Mouse (Mus musculus) embryonic facial prominence, embryonic 15.5 days (tissue): ENCODE results near the gene Pkp1. TPM values are rescaled to one million over a fixed set of nuclear protein-coding genes. Genes with fewer than 3 reads are reported as not detected.

ENCODE experiments used
- ATAC-seq: fragments of 200-750 bp; cut with Nextera tagmentation; 2 replicates; pipeline ENCODE4 v1.8.0; 2017; ENCODE audit warnings: low read depth, moderate TSS enrichment; ENCODE audit not compliant: insufficient number of reproducible peaks, low FRiP score, low TSS enrichment
- H3K27ac ChIP-seq: fragments of 300-500 bp; sonication (generic); replicated peaks from 2 replicates; pipeline ENCODE4 v1.5.1; 2015; ENCODE audit warnings: mild to moderate bottlenecking, inconsistent platforms
- H3K27me3 ChIP-seq: fragments of 300-500 bp; sonication (generic); 2 replicates; pipeline ENCODE4 v1.6.1; 2015; ENCODE audit warnings: inconsistent platforms
- H3K36me3 ChIP-seq: fragments of 300-500 bp; sonication (generic); 2 replicates; pipeline ENCODE4 v1.6.1; 2015; ENCODE audit warnings: mild to moderate bottlenecking, inconsistent platforms
- H3K4me1 ChIP-seq: fragments of 300-500 bp; sonication (generic); 2 replicates; pipeline ENCODE4 v1.6.1; 2015; ENCODE audit warnings: inconsistent platforms
- H3K4me2 ChIP-seq: fragments of 300-500 bp; sonication (generic); replicated peaks from 2 replicates; pipeline ENCODE4 v1.6.1; 2015; ENCODE audit warnings: mild to moderate bottlenecking, inconsistent platforms
- H3K4me3 ChIP-seq: fragments of 300-500 bp; sonication (generic); replicated peaks from 2 replicates; pipeline ENCODE4 v1.5.1; 2015; ENCODE audit warnings: mild to moderate bottlenecking, inconsistent platforms
- H3K9ac ChIP-seq: fragments of 300-500 bp; sonication (generic); 2 replicates; pipeline ENCODE4 v1.6.1; 2015; ENCODE audit warnings: inconsistent platforms
- H3K9me3 ChIP-seq: fragments of 300-500 bp; sonication (generic); replicated peaks from 2 replicates; pipeline ENCODE4 v1.6.1; 2016; ENCODE audit warnings: inconsistent platforms
- WGBS: fragments of 180-500 bp; shearing (Covaris S2); methylation state at CpG from one replicate; pipeline ENCODE4 v1.1.7; 2015; 5-methylcytosine and 5-hydroxymethylcytosine counted together
- polyA plus RNA-seq: library from polyadenylated mRNA; unstranded; fragments of >200 nt; fragmentation: Nextera tagmentation; extraction: Ambion mirVana; gene quantifications from 2 replicates; pipeline ENCODE4 v1.2.1, GENCODE M21; 2015

Pkp1 gene
- 67.2 and 67.5 TPM in 2 replicates for polyA plus RNA-seq

DNA sequence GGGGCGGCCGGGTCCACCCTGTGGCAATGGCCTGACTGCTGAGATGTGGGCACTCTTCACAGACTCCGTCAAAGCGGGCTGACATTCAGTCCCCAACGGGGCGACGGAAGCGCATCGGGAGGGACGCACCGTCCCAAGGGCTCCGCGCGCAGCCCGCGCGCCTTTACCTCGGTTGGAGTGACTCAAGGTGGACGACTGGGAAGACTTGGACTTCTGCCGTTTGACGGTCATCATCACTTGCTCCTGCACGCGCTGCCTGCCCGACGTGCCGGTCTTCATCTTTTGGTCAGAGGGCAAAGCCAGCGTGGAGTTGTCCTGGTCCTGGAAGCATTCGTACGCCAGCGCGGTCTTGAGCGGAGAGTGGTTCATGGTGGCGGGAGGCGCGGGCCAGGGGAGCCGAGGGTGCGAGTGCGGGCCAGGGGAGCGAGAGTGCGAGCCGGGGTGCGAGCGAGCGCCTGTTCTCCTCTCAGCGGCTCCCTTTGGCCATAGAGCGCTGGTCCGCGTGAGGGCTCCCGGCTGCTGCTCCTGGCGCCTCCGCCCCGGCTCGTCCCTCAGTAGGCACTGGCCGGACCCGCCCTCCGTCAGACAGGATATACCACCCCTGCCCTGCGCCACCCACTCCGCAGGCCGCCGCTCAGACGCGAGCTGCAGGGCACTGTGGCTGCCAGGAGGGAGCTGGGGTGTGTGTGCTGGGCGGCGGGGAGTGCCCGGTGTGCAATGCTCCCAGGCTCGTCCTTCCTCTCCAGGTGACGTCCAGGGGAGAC, at the start of gene Pkp1:
Gene Pkp1 (minus strand): TSS at position 564 of the 764 bp plus-strand sequence.
- Histone ChIP-seq H3K4me3 (peak within 1 kb of the TSS; percentile 45), H3K4me2 (peak within 1 kb of the TSS; percentile 54), H3K27me3 (peaks cover 74% of the 10 kb centered on the region), H3K36me3 (no peaks in the 10 kb centered on the region), H3K9ac (peak within 1 kb of the TSS; percentile 18), H3K27ac (peak within 1 kb of the TSS; percentile 63), H3K9me3 (no peaks in the 10 kb centered on the region), H3K4me1 (peaks cover 13% of the 10 kb centered on the region; the same call in 1 of the 2 replicates)
- under 1% methylated on average over 64 of the region's 67 CpGs for WGBS
- ATAC-seq, result peak; percentile 72; the same call in 1 of the 2 replicates

GRCm38 (mm10) chr1:135967739-135968138, 48.7 kb upstream of the Pkp1 start:
- H3K27me3 ChIP-seq, result no peaks in the 10 kb centered on the region
- no peak for ATAC-seq
- H3K4me3 ChIP-seq, result no peak overlapping the region
- no peak overlapping the region for H3K27ac ChIP-seq
- no peaks in the 10 kb centered on the region for H3K36me3 ChIP-seq
- H3K4me1 ChIP-seq, result no peaks in the 10 kb centered on the region
- 74% methylated on average over 4 of the region's 4 CpGs for WGBS
- H3K9me3 ChIP-seq, result no peaks in the 10 kb centered on the region
- H3K9ac ChIP-seq, result no peak overlapping the region
- no peak overlapping the region for H3K4me2 ChIP-seq

GRCm38 (mm10) chr1:135964561-135964960, 45.6 kb upstream of the Pkp1 start:
- H3K4me3 ChIP-seq, result no peak overlapping the region
- no peak overlapping the region for H3K27ac ChIP-seq
- ATAC-seq, result no peak
- no peak overlapping the region for H3K9ac ChIP-seq
- no peaks in the 10 kb centered on the region for H3K27me3 ChIP-seq
- WGBS, result 58% methylated on average over 11 of the region's 11 CpGs
- no peak overlapping the region for H3K4me2 ChIP-seq
- no peaks in the 10 kb centered on the region for H3K4me1 ChIP-seq
- no peaks in the 10 kb centered on the region for H3K9me3 ChIP-seq
- H3K36me3 ChIP-seq, result no peaks in the 10 kb centered on the region

GRCm38 (mm10) chr1:135963177-135963576, 44.2 kb upstream of the Pkp1 start:
- Histone ChIP-seq H3K4me1 (no peaks in the 10 kb centered on the region), H3K9me3 (no peaks in the 10 kb centered on the region), H3K27ac (no peak overlapping the region), H3K9ac (no peak overlapping the region), H3K36me3 (no peaks in the 10 kb centered on the region), H3K4me3 (no peak overlapping the region), H3K27me3 (no peaks in the 10 kb centered on the region), H3K4me2 (no peak overlapping the region)
- no peak for ATAC-seq
- WGBS, result 62% methylated on average over 5 of the region's 5 CpGs

DNA sequence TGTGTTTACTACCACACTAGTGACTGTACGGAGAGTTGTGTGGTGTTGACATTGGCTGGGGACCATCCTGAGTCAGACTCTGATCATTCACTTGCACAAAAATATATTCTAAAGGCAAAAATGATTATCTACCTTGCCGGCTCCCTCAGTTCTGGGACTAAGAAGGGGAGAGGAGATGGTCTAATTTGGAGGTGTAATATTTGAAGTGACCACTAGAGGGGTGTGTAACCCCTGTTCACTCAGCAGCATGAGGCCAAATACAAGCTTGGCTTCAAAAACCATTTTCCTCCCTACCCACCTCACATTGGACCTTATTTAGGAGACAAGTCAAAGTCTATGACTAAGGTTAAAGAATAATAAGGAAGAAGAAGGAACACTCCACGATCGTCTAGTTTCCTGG, 39.5 kb upstream of the Pkp1 start:
- Histone ChIP-seq H3K9ac (no peak overlapping the region), H3K9me3 (no peaks in the 10 kb centered on the region), H3K4me3 (no peak overlapping the region), H3K4me2 (no peak overlapping the region), H3K36me3 (no peaks in the 10 kb centered on the region), H3K27me3 (no peaks in the 10 kb centered on the region), H3K27ac (no peak overlapping the region), H3K4me1 (no peaks in the 10 kb centered on the region)
- ATAC-seq, result no peak
- WGBS, result 44% methylated on average over 4 of the region's 4 CpGs

GRCm38 (mm10) chr1:135948871-135949270, 29.9 kb upstream of the Pkp1 start:
- WGBS, result 44% methylated on average over 2 of the region's 2 CpGs
- Histone ChIP-seq H3K9ac (no peak overlapping the region), H3K4me2 (no peak overlapping the region), H3K9me3 (no peaks in the 10 kb centered on the region), H3K36me3 (no peaks in the 10 kb centered on the region), H3K27ac (no peak overlapping the region), H3K4me3 (no peak overlapping the region), H3K4me1 (peaks cover 11% of the 10 kb centered on the region), H3K27me3 (no peaks in the 10 kb centered on the region)
- ATAC-seq, result peak; percentile 62

DNA sequence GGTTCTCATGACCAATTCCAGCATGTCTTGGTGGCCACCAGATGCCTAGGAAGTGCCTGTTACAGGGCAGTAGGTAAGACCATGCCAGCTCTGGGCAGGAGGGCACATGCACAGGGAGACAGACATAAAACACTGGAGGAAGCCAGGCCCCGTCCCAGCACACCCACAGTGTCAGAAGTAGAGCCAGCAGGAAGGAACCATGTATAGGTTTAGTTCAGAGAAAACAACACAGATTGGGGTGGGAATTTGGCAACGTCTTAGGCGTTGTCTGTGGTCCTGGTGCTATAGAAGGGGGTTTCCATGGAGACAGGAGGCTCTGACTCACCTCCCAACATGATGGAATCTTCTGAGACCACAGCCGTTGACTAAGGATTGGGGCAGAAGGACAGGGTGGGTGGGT, 27.2 kb upstream of the Pkp1 start:
- ATAC-seq, result no peak
- H3K9ac ChIP-seq, result no peak overlapping the region
- H3K4me1 ChIP-seq, result peaks cover 18% of the 10 kb centered on the region
- 58% methylated on average over 4 of the region's 4 CpGs for WGBS
- no peak overlapping the region for H3K4me2 ChIP-seq
- no peaks in the 10 kb centered on the region for H3K9me3 ChIP-seq
- H3K36me3 ChIP-seq, result no peaks in the 10 kb centered on the region
- no peak overlapping the region for H3K4me3 ChIP-seq
- H3K27me3 ChIP-seq, result no peaks in the 10 kb centered on the region
- no peak overlapping the region for H3K27ac ChIP-seq

DNA sequence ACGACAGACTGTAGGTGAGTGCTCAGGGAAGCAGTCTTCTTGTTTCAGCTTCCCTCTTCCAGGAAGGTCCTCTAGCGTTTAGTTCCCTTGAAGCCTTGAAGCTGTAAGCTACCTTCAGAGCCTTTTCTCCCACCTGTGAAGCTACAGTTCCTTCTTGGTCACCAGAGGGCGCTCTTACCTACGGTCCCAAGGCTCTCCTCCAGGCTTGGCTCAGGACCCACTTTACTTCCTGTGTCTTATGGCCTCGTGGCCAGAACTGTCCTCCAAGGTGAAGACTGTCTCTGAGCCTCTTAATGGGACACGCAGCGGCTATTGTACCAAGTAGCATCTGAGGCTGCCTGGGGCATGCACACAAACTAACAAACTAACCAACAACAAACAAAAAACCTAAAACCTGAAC, 26.7 kb upstream of the Pkp1 start:
- 16% methylated on average over 7 of the region's 7 CpGs for WGBS
- Histone ChIP-seq H3K9ac (no peak overlapping the region), H3K27me3 (no peaks in the 10 kb centered on the region), H3K4me2 (no peak overlapping the region), H3K4me1 (peaks cover 19% of the 10 kb centered on the region), H3K4me3 (no peak overlapping the region), H3K27ac (no peak overlapping the region), H3K36me3 (no peaks in the 10 kb centered on the region), H3K9me3 (no peaks in the 10 kb centered on the region)
- ATAC-seq, result no peak

DNA sequence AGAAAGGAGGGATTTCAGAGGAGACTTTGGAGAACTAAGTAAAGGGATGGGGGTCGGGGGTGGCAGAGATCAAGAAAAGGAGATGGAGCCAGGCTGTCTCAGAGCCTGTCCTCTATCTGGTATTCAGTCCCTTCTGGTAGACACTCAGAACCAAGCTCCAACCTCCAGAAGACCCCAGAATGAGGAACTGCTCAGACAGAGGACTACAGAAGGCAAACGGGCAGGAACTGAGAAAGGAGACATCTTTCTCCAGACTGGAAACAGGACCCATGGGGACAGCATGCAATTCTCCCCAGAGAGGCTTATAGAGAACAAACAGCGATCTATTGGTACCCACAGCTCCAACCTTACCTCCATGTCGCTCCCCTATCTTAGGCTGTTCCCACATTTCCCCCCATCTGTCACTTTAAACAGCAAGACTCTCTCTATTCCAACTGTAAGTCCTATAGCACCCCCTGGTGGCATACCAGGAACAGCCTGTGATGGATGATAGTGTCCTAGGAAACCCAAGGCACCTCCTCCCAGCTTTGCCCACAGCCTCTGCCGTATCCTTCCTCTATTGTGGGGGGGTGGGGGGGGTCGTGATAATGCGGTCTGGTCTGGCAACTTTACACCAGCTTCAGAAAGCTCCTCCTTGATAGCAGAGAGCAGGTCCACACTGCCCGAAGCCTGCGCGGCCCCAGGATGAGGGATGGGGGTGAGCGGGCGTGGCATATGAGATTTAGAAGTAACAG, 25.7 kb upstream of the Pkp1 start:
- peak overlapping the region; percentile 15; the same call in 1 of the 2 replicates for H3K4me2 ChIP-seq
- H3K4me3 ChIP-seq, result no peak overlapping the region
- no peak overlapping the region for H3K27ac ChIP-seq
- H3K27me3 ChIP-seq, result no peaks in the 10 kb centered on the region
- WGBS, result 41% methylated on average over 12 of the region's 12 CpGs
- no peaks in the 10 kb centered on the region for H3K9me3 ChIP-seq
- H3K4me1 ChIP-seq, result peaks cover 19% of the 10 kb centered on the region
- ATAC-seq, result no peak
- no peaks in the 10 kb centered on the region for H3K36me3 ChIP-seq
- H3K9ac ChIP-seq, result no peak overlapping the region

- Histone ChIP-seq H3K27me3 (no peaks in the 10 kb centered on the region), H3K9ac (no peak overlapping the region), H3K4me1 (peaks cover 19% of the 10 kb centered on the region), H3K4me3 (no peak overlapping the region), H3K36me3 (no peaks in the 10 kb centered on the region), H3K27ac (no peak overlapping the region), H3K9me3 (no peaks in the 10 kb centered on the region), H3K4me2 (no peak overlapping the region)
- 86% methylated on average over 2 of the region's 2 CpGs for WGBS
- no peak for ATAC-seq
Measured at GRCm38 (mm10) chr1:135943713-135944112, 24.7 kb upstream of the Pkp1 start.

- no peaks in the 10 kb centered on the region for H3K27me3 ChIP-seq
- no peaks in the 10 kb centered on the region for H3K36me3 ChIP-seq
- H3K4me2 ChIP-seq, result no peak overlapping the region
- WGBS, result 27% methylated on average over 7 of the region's 7 CpGs
- peaks cover 19% of the 10 kb centered on the region for H3K4me1 ChIP-seq
- no peaks in the 10 kb centered on the region for H3K9me3 ChIP-seq
- ATAC-seq, result no peak
- H3K27ac ChIP-seq, result no peak overlapping the region
- no peak overlapping the region for H3K4me3 ChIP-seq
- H3K9ac ChIP-seq, result no peak overlapping the region
Measured at GRCm38 (mm10) chr1:135942116-135942515, 23.1 kb upstream of the Pkp1 start.
